Mouse (Mus musculus) B cell, adult 67 days (primary cell): ENCODE data around the gene Zc4h2. TPM values are rescaled to one million over a fixed set of nuclear protein-coding genes. Genes with fewer than 3 reads are reported as not detected.

Experiments
- total RNA-seq, 2 experiments: library from RNA; stranded (reverse); gene quantifications; 4 replicates each; pipeline ENCODE4 v1.2.4; 2023

Gene Zc4h2
- total RNA-seq: 1 to 10 TPM; 3.7 TPM

DNA sequence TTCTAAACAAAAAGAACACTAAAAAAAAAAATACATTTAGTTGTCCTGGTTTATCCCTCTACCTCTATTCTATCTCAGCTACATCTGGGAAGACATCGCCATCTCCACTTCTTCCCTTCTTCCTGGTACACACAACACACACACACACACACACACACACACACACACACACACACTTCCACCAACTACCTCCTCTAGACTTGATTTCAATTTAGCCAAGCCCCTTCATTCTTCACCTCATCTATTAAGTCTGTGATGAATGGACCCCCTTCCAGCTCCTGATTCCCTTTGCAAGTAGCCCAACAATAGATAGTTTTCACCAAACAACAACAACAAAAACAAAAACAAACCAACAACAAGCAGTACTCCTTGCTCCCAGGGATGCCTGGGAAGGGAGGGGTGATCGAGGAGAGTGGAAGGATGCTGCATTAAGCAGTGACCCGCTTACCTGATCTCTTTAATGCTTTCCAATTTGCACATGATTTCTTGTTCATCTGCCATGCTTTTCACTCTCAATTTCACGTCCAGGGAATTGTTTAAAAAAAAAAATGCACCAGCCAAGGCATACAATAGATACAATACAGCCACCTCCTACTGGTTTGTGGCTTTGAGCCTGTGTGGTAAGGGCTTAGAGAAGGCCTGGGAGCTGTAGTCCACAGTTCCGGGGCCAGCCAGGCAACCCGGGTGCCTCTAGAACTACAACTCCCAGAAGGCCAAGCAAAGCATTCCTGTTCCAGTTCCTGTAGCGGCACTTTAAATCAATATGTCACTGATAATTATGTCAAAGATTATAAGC is at the start of gene Zc4h2:
Gene Zc4h2, minus strand, starts transcription at position 706 of the 796 bp plus-strand sequence.

Other genes with a start within 250 kb of the Zc4h2 start
- 1 to 10 TPM; 5.7 to 9.1 TPM for gene Amer1, start 213.6 kb downstream of the Zc4h2 start, total RNA-seq
- gene Asb12, start 100.5 kb downstream of the Zc4h2 start, total RNA-seq: not detected
- gene Pfn5, start 100.4 kb downstream of the Zc4h2 start, total RNA-seq: not detected
- under 1 TPM; 0.17 to 0.77 TPM for gene Zc3h12b, start 53.2 kb upstream of the Zc4h2 start, total RNA-seq